5 mouse cellular contexts compared by ENCODE assay signal in genomic region chr9:120643371-120643770, GRCm38 (mm10).
"Had no signal": no experiment of that assay in that cellular context is flagged by ENCODE, and none has a peak within 500 bp of the region (broad histone marks: within the 10 kb centered on the region; RNA-seq: fewer than 3 reads in every experiment).

No protein-coding gene starts in this region.

- DNase-seq: kidney, adult 2 months; kidney, postnatal 14 days; lung, adult 2 months; lung, postnatal 4 days; thymus, postnatal 4 days had no signal
